Mouse (Mus musculus) myocyte (in vitro differentiated cells): ENCODE measurements around the gene Gabbr1.

Experiments
- CEBPB ChIP-seq: IDR thresholded peaks from 2 replicates; pipeline ENCODE4 v1.6.1; 2011; ENCODE audit warnings: mild to moderate bottlenecking, moderate library complexity; ENCODE audit not compliant: poor library complexity, insufficient read depth, severe bottlenecking
- E2F4 ChIP-seq: IDR thresholded peaks from one replicate; pipeline ENCODE4 v1.6.1; 2011; ENCODE audit warnings: mild to moderate bottlenecking, control low read depth, moderate library complexity; ENCODE audit not compliant: insufficient read depth
- MAX ChIP-seq: IDR thresholded peaks from one replicate; pipeline ENCODE4 v1.6.1; 2011; ENCODE audit warnings: low read depth, mild to moderate bottlenecking, control low read depth
- MYOD1 ChIP-seq, 3 experiments: IDR thresholded peaks; one replicate each; pipeline ENCODE4 v1.6.1; 2011; ENCODE audit warnings: control low read depth in 2 of 3, low read depth in 2 of 3, mild to moderate bottlenecking in 2 of 3, moderate library complexity in 1 of 3; ENCODE audit not compliant: insufficient read length in 2 of 3, control insufficient read depth in 1 of 3
- MYOG ChIP-seq, 3 experiments: IDR thresholded peaks; one replicate each; pipeline ENCODE4 v1.6.1; 2011; ENCODE audit warnings: control low read depth in 2 of 3, low read depth in 2 of 3, mild to moderate bottlenecking in 2 of 3; ENCODE audit not compliant: insufficient read length in 2 of 3, control insufficient read depth in 1 of 3, insufficient read depth in 1 of 3
- POLR2A ChIP-seq: IDR thresholded peaks from one replicate; pipeline ENCODE4 v1.6.1; 2011; ENCODE audit warnings: low read depth, mild to moderate bottlenecking, control low read depth, moderate library complexity; ENCODE audit not compliant: insufficient read length
- POLR2AphosphoS2 ChIP-seq: IDR thresholded peaks from one replicate; pipeline ENCODE4 v1.6.1; 2011; ENCODE audit warnings: low read depth, control low read depth; ENCODE audit not compliant: insufficient read length
- REST ChIP-seq: IDR thresholded peaks from one replicate; pipeline ENCODE4 v1.6.1; 2011; ENCODE audit warnings: mild to moderate bottlenecking, control low read depth, moderate library complexity; ENCODE audit not compliant: insufficient read depth, insufficient read length
- SRF ChIP-seq: IDR thresholded peaks from one replicate; pipeline ENCODE4 v1.6.1; 2011; ENCODE audit warnings: low read depth; ENCODE audit not compliant: control insufficient read depth, insufficient read length
- TCF12 ChIP-seq: IDR thresholded peaks from one replicate; pipeline ENCODE4 v1.6.1; 2011; ENCODE audit warnings: mild to moderate bottlenecking, control low read depth; ENCODE audit not compliant: poor library complexity, insufficient read depth, severe bottlenecking
- USF1 ChIP-seq: IDR thresholded peaks from one replicate; pipeline ENCODE4 v1.6.1; 2011; ENCODE audit warnings: low read depth, mild to moderate bottlenecking, control low read depth, moderate library complexity

GRCm38 (mm10) chr17:37008161-37008560 lies 37.6 kb upstream of the Gabbr1 start:
- TF ChIP-seq USF1: no peak
- TF ChIP-seq POLR2A: no peak
- TF ChIP-seq CEBPB: no peak
- TF ChIP-seq POLR2AphosphoS2: no peak
- TF ChIP-seq MYOD1 (IDR thresholded peaks at IDR 0.05; ENCODE audit: control insufficient read depth in 1 of 3, insufficient read length in 2 of 3, low read depth in 2 of 3): no peak
- no peak for TF ChIP-seq E2F4
- TF ChIP-seq REST: no peak
- TF ChIP-seq MAX: no peak
- TF ChIP-seq TCF12: no peak
- no peak for TF ChIP-seq SRF
- no peak for TF ChIP-seq MYOG (IDR thresholded peaks at IDR 0.05; ENCODE audit: control insufficient read depth in 1 of 3, insufficient read depth in 1 of 3, insufficient read length in 2 of 3, low read depth in 2 of 3)
